Mouse (Mus musculus): ENCODE measurements around the gene Stpg4.

- TF ChIP-seq POLR2A (IDR thresholded peaks at IDR 0.05; ENCODE audit: low read depth, low read length): no peak
- TF ChIP-seq CTCF (conservative IDR thresholded peaks at IDR 0.05; ENCODE audit: insufficient read depth, insufficient read length, low read depth, low read length): no peak
Measured at GRCm38 (mm10) chr17:87460669-87461498, 33.3 kb upstream of the Stpg4 start.

Measured in kidney, adult 2 months (tissue).